Mouse (Mus musculus): Measurements from ENCODE around the gene Sbno1. TPM values are rescaled to one million over a fixed set of nuclear protein-coding genes. Genes with fewer than 3 reads are reported as not detected.

Gene Sbno1
- polyA plus RNA-seq (2017; shearing (Covaris generic)), result 155 TPM

DNA sequence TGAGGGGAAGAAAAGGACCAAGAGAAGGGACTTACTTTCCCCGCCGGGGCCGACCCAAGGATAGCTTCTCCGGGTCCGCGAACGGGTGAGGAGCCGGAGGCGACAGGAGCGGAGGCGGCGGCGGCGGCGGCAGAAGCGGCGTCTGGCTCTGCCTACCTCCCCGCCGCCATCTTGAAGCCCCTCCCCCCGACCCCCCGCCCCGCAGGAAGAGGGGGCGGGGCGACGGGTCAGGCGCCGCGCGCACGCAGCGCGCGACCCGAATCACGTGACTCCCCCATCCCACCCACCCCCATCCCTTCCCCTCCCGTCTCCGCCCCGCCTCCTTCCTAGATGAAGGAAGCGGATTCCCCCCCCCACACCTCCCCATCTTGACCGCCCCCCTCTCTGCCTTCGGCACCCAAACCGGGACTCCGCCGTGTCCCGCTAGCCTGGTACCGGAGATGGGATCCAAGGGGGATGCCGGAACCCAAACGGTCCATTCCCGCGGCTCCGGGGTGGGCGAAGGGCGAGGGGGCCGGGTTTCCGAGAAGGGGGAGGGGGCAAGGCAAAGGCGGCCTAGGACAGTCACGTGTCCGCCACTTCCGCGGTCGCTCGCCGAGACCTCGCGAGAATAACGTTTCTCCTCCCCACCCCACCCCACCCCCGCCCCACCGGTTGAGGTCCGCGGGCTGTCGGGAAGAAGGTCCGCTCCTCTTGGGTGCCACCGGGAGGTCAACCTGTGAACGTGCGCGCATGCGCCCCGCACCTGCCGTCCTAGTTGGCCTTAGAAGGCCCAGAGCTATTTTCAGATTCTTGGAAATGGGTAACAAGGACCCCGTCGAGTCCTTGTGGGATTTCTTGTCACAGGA lies at the start of gene Sbno1:
TSS of gene Sbno1 (minus strand) at position 590 of the 848 bp plus-strand sequence.

GRCm38 (mm10) chr5:124439447-124440093 lies 13.8 kb upstream of the Sbno1 start, which contains the start of gene Kmt5a:
TSS of gene Kmt5a (plus strand) at chr5:124439930.

DNA sequence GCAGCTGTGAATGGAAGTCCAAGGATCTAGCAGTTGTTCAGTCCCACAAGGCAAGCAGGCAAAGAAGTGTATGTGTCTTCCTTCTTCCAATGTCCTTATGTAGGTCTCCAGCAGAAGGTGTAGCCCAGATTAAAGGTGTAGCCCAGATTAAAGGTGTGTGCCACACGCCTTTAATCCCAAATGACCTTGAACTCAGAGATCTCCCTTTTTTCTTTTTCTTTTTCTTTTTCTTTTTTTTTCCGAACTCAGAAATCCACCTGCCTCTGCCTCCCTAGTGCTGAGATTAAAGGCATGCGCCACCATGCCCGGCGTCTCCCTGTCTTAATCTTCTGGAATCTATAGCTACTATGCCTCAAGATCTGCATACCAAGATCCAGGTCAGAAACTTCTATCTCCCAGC lies 62.8 kb downstream of the Sbno1 start, which contains the start of gene Cdk2ap1:
TSS of gene Cdk2ap1 (minus strand) at position 101 of the 400 bp plus-strand sequence.

GRCm38 (mm10) chr5:124327510-124328364 lies 98.1 kb downstream of the Sbno1 start, which contains the start of the genes Mphosph9 and 2810006K23Rik:
TSS of gene Mphosph9 (minus strand) at chr5:124327972.
TSS of gene 2810006K23Rik (plus strand) at chr5:124328089.

Other genes with a start within 250 kb of the Sbno1 start
- 11.9 TPM for gene Pitpnm2, start 176.2 kb downstream of the Sbno1 start, polyA plus RNA-seq (2017; shearing (Covaris generic))
- gene Mphosph9, start 98.0 kb downstream of the Sbno1 start, polyA plus RNA-seq (2017; shearing (Covaris generic)), result 28.1 TPM
- 14.1 TPM for gene 2810006K23Rik, start 97.9 kb downstream of the Sbno1 start, polyA plus RNA-seq (2017; shearing (Covaris generic))
- 6.1 TPM for gene Cdk2ap1, start 62.9 kb downstream of the Sbno1 start, polyA plus RNA-seq (2017; shearing (Covaris generic))
- gene Kmt5a, start 13.9 kb upstream of the Sbno1 start, polyA plus RNA-seq (2017; shearing (Covaris generic)), result 10.3 TPM
- 107 TPM for gene Rilpl2, start 52.4 kb upstream of the Sbno1 start, polyA plus RNA-seq (2017; shearing (Covaris generic))
- gene Snrnp35, start 57.1 kb upstream of the Sbno1 start, polyA plus RNA-seq (2017; shearing (Covaris generic)), result 7.6 TPM
- gene Rilpl1, start 105.4 kb upstream of the Sbno1 start, polyA plus RNA-seq (2017; shearing (Covaris generic)), result 3.5 TPM
- 72.4 TPM for gene Tmed2, start 114.7 kb upstream of the Sbno1 start, polyA plus RNA-seq (2017; shearing (Covaris generic))
- 27.9 TPM for gene Ddx55, start 126.9 kb upstream of the Sbno1 start, polyA plus RNA-seq (2017; shearing (Covaris generic))
- 46.5 TPM for gene Eif2b1, start 153.1 kb upstream of the Sbno1 start, polyA plus RNA-seq (2017; shearing (Covaris generic))
- 64.6 TPM for gene Gtf2h3, start 153.1 kb upstream of the Sbno1 start, polyA plus RNA-seq (2017; shearing (Covaris generic))
- 95.0 TPM for gene Atp6v0a2, start 202.6 kb upstream of the Sbno1 start, polyA plus RNA-seq (2017; shearing (Covaris generic))